Mouse (Mus musculus) activated CD4-positive, CD25-positive, alpha-beta regulatory T cell (primary cell): ENCODE data around the gene Nktr. TPM values are rescaled to one million over a fixed set of nuclear protein-coding genes. Genes with fewer than 3 reads are reported as not detected.

ENCODE experiments used
- polyA plus RNA-seq, 2 experiments: library from polyadenylated mRNA; unstranded; fragments of 100-300 nt; shearing (Covaris generic); gene quantifications; one replicate each; pipeline ENCODE4 v1.2.1; 2017

The Nktr gene
- 100 to 1,000 TPM; 110 to 125 TPM for polyA plus RNA-seq

DNA sequence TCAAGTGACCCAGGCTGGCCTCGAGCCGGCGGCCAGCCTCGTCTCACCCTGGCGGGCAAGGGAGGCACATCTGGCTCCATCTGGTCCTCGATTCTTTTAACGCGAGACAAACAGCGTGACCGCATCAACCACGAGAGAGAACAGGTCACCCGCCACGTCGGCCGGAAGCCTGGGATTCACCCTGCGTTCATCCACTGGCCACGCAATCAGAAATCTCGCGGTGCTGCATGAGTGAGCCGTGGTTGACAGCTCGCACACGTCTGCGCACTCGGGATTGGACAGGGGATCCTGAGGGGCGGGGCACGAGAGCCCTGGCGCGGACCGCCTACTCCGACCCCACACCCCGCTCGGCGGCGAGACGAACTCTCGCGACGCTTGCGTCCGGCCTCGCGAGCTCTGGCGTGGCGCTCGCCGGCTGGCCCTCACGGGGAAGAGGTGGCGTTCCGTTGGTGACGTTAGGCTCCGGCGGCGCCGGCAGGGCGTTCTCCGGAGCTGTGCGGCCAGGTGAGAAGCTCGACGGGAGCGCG is at the start of gene Nktr:
TSS of gene Nktr (plus strand) at position 378 of the 527 bp plus-strand sequence.

DNA sequence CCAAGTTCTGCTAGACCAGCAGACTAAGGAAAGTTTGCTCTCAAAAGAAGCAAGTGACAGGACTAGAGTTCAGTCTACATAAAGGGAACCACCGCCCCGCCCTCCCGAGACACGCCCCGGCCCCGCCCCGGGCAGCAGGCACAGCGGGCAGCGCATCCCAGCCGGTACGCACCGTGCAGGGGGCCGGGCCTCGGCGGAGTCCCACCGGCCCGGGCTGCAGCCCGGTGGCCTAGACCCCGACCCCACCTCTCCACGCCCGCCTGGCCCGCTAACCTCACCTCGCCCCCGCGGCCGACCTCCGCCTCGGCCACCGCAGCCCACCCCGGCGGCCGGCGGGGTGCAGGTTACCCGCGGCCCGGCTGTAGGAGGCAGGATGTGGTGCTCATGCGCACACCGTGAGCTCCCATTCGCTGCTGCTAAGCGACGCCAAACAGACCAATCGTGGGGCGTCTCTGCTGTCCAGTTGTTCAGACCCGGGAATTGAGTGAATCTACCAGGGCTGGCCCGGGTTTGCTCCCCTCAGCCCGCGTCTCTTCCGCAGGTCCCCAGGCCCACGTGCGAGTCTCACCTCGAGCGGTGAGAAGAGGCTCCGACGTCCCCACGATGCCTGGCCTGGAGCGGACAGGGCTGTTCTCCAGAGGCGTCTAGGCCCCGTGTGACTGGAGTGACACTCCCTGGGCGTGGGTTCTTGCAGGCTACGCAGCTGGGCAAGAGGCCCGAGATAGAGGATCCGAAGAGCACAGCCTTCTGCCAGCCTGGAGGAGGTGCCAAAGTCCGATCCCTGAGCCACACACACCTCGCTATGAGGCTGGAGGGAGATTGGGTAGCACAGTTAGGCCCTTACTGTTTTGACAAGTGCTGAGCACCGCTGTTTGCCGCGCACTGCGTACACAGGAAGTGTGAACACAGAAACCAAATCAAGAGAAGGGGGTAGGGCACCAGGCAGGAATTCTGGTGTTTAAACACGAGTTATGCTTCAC is 14.0 kb upstream of the Nktr start, which contains the start of gene Sec22c:
TSS of gene Sec22c (minus strand) at position 845 of the 980 bp plus-strand sequence.

DNA sequence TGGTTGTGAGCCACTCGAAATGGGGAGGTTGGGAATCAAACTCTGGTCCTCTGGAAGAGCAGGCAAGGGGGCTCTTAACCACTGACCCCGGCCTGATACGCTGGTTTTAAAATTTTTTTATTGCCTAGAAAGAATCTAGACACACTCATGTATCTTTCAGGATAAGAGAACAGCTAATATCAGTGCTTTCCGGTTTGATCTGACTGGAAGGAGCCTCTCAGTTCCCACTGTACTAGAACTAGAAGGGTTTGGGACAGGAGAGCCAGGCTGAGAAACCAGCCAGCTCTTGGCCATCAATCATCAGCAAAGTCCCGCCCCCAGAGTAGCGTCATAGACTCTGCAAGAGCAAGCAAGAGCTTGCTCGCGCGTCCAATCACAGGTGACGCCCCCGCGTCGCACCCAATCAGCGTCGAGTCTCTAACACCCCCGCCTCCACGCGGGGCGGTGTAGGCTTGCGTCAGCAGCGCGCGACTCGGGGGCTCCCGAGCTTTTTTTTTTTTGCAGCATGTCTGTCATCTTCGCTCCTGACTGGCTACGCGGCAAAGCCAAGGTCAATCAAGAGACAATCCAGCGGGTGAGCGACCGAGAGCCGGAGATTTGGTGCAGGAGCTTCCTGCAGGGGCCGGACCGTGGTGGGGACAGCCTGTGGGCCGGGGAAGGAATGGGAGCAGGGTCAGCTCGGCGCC is 8.9 kb upstream of the Nktr start, which contains the start of gene Ss18l2:
TSS of gene Ss18l2 (plus strand) at position 432 of the 686 bp plus-strand sequence.

DNA sequence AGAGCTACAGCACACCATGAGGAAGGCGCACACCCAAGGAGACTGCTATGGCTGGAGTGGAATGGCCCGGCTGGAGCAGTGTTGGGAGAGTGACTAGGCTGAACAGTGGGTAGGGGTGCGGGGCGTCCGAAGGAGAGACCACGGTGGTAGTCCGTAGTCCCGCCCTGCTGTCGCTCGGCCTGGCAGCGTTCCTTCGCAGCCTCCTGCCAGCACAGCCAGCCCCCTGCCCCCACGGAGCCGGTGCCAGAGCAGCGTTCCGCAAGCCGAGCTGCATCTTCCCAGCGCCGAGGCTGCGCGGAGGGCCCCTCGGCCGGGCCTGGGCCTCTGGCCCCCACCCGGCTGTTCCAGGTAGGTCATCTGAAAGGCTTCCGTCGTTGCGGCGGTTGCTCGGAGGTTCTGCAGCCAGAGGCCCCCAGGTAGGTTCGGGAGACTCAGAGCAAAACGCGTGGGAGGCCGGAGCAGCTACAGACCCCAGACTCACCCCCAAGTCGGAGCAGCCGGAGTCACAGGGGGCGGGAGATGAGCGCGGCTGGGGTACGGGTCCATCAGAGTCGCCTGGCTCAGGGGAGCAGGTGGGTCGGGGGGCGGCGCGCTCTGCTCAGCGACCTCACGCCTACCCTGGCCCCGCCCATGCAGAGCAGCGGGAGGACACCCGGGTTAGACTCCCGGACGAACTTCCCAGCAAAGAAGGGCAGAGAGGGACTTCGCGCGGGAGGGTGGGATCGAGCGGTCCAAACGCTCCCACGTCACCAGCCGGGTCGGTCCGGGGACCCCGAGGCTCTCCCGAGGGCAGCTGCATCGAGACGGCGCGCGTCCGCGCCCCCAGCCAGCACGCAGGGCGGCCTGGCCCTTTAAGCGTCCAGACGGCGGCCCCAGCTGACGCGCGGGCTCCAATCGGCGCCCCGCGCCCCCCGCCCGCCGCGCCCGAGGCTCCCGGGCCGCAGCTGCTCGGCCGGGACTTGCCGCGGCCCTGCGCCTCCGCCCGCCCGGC is 40.4 kb downstream of the Nktr start, which contains the start of gene Zfp651:
TSS of gene Zfp651 (plus strand) at position 240 of the 991 bp plus-strand sequence.

DNA sequence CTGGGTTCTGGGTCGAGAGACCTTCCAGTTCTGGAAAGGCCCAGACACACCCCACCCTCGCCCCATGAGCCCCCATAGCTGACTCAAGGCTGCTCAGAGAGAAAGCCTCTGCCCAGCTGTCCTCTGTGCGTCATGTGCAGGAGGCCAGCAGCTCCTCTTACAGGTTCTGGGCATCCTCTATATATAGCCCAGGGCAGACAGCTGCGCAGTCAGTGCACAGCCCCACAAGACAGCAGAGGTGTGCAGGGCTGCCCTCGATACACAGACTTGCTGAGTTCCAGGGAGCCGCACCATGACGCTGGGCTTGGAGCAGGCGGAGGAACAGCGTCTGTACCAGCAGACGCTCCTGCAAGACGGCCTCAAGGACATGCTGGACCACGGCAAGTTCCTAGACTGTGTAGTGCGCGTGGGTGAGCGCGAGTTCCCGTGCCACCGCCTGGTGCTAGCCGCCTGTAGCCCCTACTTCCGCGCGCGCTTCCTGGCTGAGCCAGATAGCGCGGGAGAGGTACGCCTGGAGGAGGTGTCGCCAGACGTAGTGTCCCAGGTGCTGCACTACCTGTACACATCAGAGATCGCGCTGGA is 58.6 kb downstream of the Nktr start, which contains the start of gene Klhl40:
TSS of gene Klhl40 (plus strand) at position 124 of the 582 bp plus-strand sequence.

GRCm38 (mm10) chr9:121791757-121792521 is 73.0 kb downstream of the Nktr start, which contains the start of gene Hhatl:
Hhatl (minus strand) TSS chr9:121792507.

Other genes starting within 250 kb of the Nktr start
- not detected for gene Cck, start 223.5 kb upstream of the Nktr start, polyA plus RNA-seq
- not detected for gene Lyzl4, start 77.1 kb upstream of the Nktr start, polyA plus RNA-seq
- 10 to 100 TPM in 1 of 2 experiments, 1 to 10 TPM in 1; 4.6 to 17.7 TPM for gene Vipr1, start 76.5 kb upstream of the Nktr start, polyA plus RNA-seq
- 10 to 100 TPM; 18.9 to 27.5 TPM for gene Sec22c, start 13.7 kb upstream of the Nktr start, polyA plus RNA-seq
- 10 to 100 TPM; 25.5 to 30.2 TPM for gene Ss18l2, start 8.8 kb upstream of the Nktr start, polyA plus RNA-seq
- gene Zfp651, start 40.2 kb downstream of the Nktr start, polyA plus RNA-seq = under 1 TPM; 0.51 to 0.54 TPM
- not detected for gene Klhl40, start 58.4 kb downstream of the Nktr start, polyA plus RNA-seq
- gene Hhatl, start 73.3 kb downstream of the Nktr start, polyA plus RNA-seq = under 1 TPM in 1 of 2 experiments, not detected in 1; 0.86 TPM
- gene Ccdc13, start 120.3 kb downstream of the Nktr start, polyA plus RNA-seq = under 1 TPM in 1 of 2 experiments, not detected in 1; 0.27 TPM
- 100 to 1,000 TPM; 101 to 111 TPM for gene Higd1a, start 139.2 kb downstream of the Nktr start, polyA plus RNA-seq
- gene Ackr2, start 179.2 kb downstream of the Nktr start, polyA plus RNA-seq = not detected
- under 1 TPM in 1 of 2 experiments, not detected in 1; 0.26 TPM for gene Cyp8b1, start 197.1 kb downstream of the Nktr start, polyA plus RNA-seq
- gene Fam198a, start 231.8 kb downstream of the Nktr start, polyA plus RNA-seq = under 1 TPM in 1 of 2 experiments, not detected in 1; 0.47 TPM